Mouse (Mus musculus) MN1 (cell line): ENCODE measurements around the gene Gm14851.
A peak's percentile ranks its signal among the peaks of the same experiment; 100 is the strongest.
"Not testable (repeated sequence)": the region's sequence is repeated elsewhere in the genome, so short reads cannot be mapped to it uniquely, and the experiment has no call there.

Experiments
- DNase-seq: peaks from one replicate; pipeline ENCODE4 v3.0.0-alpha.2; 2016; ENCODE audit warnings: low spot score

Gm14851 gene

DNA sequence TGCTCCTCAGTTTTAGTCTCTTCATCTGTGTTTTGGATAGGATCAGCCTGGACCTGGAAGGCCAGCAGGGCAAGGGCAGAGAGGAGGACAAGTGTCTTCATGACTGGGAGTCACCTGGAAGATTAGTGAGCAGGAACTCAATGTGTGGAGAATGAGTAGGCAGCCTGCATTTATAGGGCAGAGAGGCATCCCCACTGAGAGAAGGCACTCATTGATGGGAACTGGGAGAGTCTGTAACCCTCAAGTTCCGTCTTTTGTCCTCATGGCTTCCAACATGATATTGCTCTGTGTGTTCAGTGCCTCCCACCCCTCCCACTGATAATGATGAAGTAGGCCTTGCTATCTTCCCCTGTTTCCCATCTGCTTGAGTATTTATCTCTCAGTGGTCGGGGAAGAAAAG is at the start of gene Gm14851:
TSS of gene Gm14851 (minus strand) at position 101 of the 400 bp plus-strand sequence.
- DNase-seq, result not testable (repeated sequence)

- not testable (repeated sequence) for DNase-seq
These were observed 38.5 kb upstream of the Gm14851 start, which contains the start of gene Defa30 for GRCm38 (mm10) chr8:21134342-21134741. Defa30 (plus strand) TSS chr8:21134642.

DNA sequence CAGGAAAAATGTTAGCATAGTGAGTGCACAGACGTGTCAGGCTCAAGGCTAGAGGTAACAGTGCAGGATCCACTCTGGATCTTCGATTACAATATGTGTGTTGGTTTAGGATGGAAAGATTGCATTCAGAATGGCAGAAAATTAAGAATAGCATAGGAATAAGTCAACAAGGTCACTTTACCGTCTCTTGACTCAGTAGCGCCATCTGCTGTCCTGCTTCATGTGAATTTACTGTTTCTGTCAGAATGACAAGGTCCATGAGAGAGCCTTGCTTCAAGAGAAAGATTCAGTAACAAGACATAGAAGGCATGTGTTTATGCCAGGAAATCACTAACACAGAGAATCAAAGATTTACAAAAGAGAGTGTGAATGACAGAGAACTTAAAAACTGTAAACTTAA is 2.7 kb downstream of the Gm14851 start:
- peak; percentile 7 for DNase-seq

DNA sequence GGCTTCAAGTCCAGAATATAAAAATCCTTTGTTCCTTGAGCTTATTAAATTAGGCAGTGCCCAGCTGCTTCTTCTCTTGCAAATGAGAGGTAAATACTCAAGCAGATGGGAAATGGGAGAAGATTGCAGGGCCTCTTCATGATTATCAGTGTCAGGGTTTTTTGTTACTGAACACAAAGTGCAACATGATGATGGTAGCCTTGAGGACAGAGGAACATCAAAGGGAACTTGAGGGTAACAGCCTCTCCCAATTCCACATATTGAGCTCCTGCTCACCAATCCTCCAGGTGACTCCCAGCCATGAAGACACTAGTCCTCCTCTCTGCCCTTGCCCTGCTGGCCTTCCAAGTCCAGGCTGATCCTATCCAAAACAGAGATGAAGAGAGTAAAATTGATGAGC is 11.7 kb downstream of the Gm14851 start, which contains the start of gene Defa25:
TSS of gene Defa25 (plus strand) at position 301 of the 400 bp plus-strand sequence.
- DNase-seq, result not testable (repeated sequence)

GRCm38 (mm10) chr8:21064738-21065137 is 31.1 kb downstream of the Gm14851 start, which contains the start of gene Defa35:
Defa35 (plus strand) TSS chr8:21065038.
- DNase-seq, result not testable (repeated sequence)

GRCm38 (mm10) chr8:21054747-21055146 is 41.1 kb downstream of the Gm14851 start, which contains the start of gene Defa23:
Defa23 (plus strand) TSS chr8:21055047.
- DNase-seq, result not testable (repeated sequence)
